Mouse (Mus musculus) myocyte (in vitro differentiated cells): ENCODE results near the gene Gm5129.

Source experiments
- CEBPB ChIP-seq: IDR thresholded peaks from 2 replicates; pipeline ENCODE4 v1.6.1; 2011; ENCODE audit warnings: mild to moderate bottlenecking, moderate library complexity; ENCODE audit not compliant: poor library complexity, insufficient read depth, severe bottlenecking
- E2F4 ChIP-seq: IDR thresholded peaks from one replicate; pipeline ENCODE4 v1.6.1; 2011; ENCODE audit warnings: mild to moderate bottlenecking, control low read depth, moderate library complexity; ENCODE audit not compliant: insufficient read depth
- MAX ChIP-seq: IDR thresholded peaks from one replicate; pipeline ENCODE4 v1.6.1; 2011; ENCODE audit warnings: low read depth, mild to moderate bottlenecking, control low read depth
- MYOD1 ChIP-seq, 3 experiments: IDR thresholded peaks; one replicate each; pipeline ENCODE4 v1.6.1; 2011; ENCODE audit warnings: control low read depth in 2 of 3, low read depth in 2 of 3, mild to moderate bottlenecking in 2 of 3, moderate library complexity in 1 of 3; ENCODE audit not compliant: insufficient read length in 2 of 3, control insufficient read depth in 1 of 3
- MYOG ChIP-seq, 3 experiments: IDR thresholded peaks; one replicate each; pipeline ENCODE4 v1.6.1; 2011; ENCODE audit warnings: control low read depth in 2 of 3, low read depth in 2 of 3, mild to moderate bottlenecking in 2 of 3; ENCODE audit not compliant: insufficient read length in 2 of 3, control insufficient read depth in 1 of 3, insufficient read depth in 1 of 3
- POLR2A ChIP-seq: IDR thresholded peaks from one replicate; pipeline ENCODE4 v1.6.1; 2011; ENCODE audit warnings: low read depth, mild to moderate bottlenecking, control low read depth, moderate library complexity; ENCODE audit not compliant: insufficient read length
- POLR2AphosphoS2 ChIP-seq: IDR thresholded peaks from one replicate; pipeline ENCODE4 v1.6.1; 2011; ENCODE audit warnings: low read depth, control low read depth; ENCODE audit not compliant: insufficient read length
- REST ChIP-seq: IDR thresholded peaks from one replicate; pipeline ENCODE4 v1.6.1; 2011; ENCODE audit warnings: mild to moderate bottlenecking, control low read depth, moderate library complexity; ENCODE audit not compliant: insufficient read depth, insufficient read length
- SRF ChIP-seq: IDR thresholded peaks from one replicate; pipeline ENCODE4 v1.6.1; 2011; ENCODE audit warnings: low read depth; ENCODE audit not compliant: control insufficient read depth, insufficient read length
- TCF3 ChIP-seq: IDR thresholded peaks from one replicate; pipeline ENCODE4 v1.6.1; 2011; ENCODE audit warnings: low read depth, control low read depth; ENCODE audit not compliant: insufficient read length
- USF1 ChIP-seq: IDR thresholded peaks from one replicate; pipeline ENCODE4 v1.6.1; 2011; ENCODE audit warnings: low read depth, mild to moderate bottlenecking, control low read depth, moderate library complexity

GRCm38 (mm10) chr5:29699520-29700202, 36.1 kb downstream of the Gm5129 start:
- TF ChIP-seq POLR2AphosphoS2 (no peak), POLR2A (no peak), USF1 (no peak), MAX (no peak), E2F4 (no peak), SRF (no peak), CEBPB (no peak), MYOD1 (IDR thresholded peaks at IDR 0.05; ENCODE audit: control insufficient read depth in 1 of 3, insufficient read length in 2 of 3, low read depth in 2 of 3) (no peak), MYOG (IDR thresholded peaks at IDR 0.05; ENCODE audit: control insufficient read depth in 1 of 3, insufficient read depth in 1 of 3, insufficient read length in 2 of 3, low read depth in 2 of 3) (no peak), TCF3 (no peak), REST (no peak)
